ENCODE assay signal across 8 mouse cellular contexts in genomic region chr17:69075501-69076237, GRCm38 (mm10). TPM values are rescaled to one million over a fixed set of nuclear protein-coding genes. Genes with fewer than 3 reads are reported as not detected.
DNase-seq lines count a peak whose midpoint lies in the region; ATAC-seq and TF ChIP-seq lines count a peak whose summit lies in the region.

Gene Epb41l3 (plus strand): TSS chr17:69075683.

- no peak for TF ChIP-seq POLR2A in embryonic fibroblast, embryonic 13.5 days (IDR thresholded peaks at IDR 0.05; ENCODE audit: low read depth, low read length)
- TF ChIP-seq POLR2A in small intestine, adult 2 months (IDR thresholded peaks at IDR 0.05; ENCODE audit: low read depth, low read length): peak; percentile 94

- peak within 1 kb of the TSS; percentile 40 for H3K4me3 ChIP-seq in embryonic fibroblast, embryonic 13.5 days (ENCODE audit: insufficient read depth, low read length)
- H3K4me3 ChIP-seq in heart, embryonic 10.5 days: peak within 1 kb of the TSS; percentile 66
- H3K4me3 ChIP-seq in limb, embryonic 10.5 days: peak within 1 kb of the TSS; percentile 57
- H3K4me3 ChIP-seq in midbrain, embryonic 11.5 days (ENCODE audit: low read depth, low read length): peak within 1 kb of the TSS; percentile 46
- peak within 1 kb of the TSS; percentile 94 for H3K4me3 ChIP-seq in small intestine, adult 2 months (ENCODE audit: low read depth, low read length)

- peak; percentile 94 for ATAC-seq in midbrain, embryonic 11.5 days (ENCODE audit: low FRiP score)

- no peaks in the 10 kb centered on the region for H3K36me3 ChIP-seq in heart, embryonic 10.5 days
- H3K36me3 ChIP-seq in limb, embryonic 10.5 days: no peaks in the 10 kb centered on the region
- no peaks in the 10 kb centered on the region for H3K36me3 ChIP-seq in midbrain, embryonic 11.5 days (ENCODE audit: control insufficient read depth, insufficient read depth, low read length)
- no peaks in the 10 kb centered on the region; the same call in 1 of the 2 replicates for H3K36me3 ChIP-seq in small intestine, adult 2 months (ENCODE audit: control insufficient read depth, insufficient read depth, low read length)

- H3K27me3 ChIP-seq in heart, embryonic 10.5 days (ENCODE audit: insufficient read depth, poor library complexity, severe bottlenecking): peaks cover 62% of the 10 kb centered on the region
- H3K27me3 ChIP-seq in limb, embryonic 10.5 days (ENCODE audit: low read depth, poor library complexity, severe bottlenecking): peaks cover 61% of the 10 kb centered on the region
- H3K27me3 ChIP-seq in midbrain, embryonic 11.5 days (ENCODE audit: control insufficient read depth, insufficient read depth, low read length): peaks cover 29% of the 10 kb centered on the region
- no peaks in the 10 kb centered on the region for H3K27me3 ChIP-seq in small intestine, adult 2 months (ENCODE audit: control insufficient read depth, insufficient read depth, low read length)

- no peak for TF ChIP-seq CTCF in embryonic fibroblast, embryonic 13.5 days (IDR thresholded peaks at IDR 0.05; ENCODE audit: borderline replicate concordance, insufficient read depth, low read length)
- no peak for TF ChIP-seq CTCF in small intestine, adult 2 months (IDR thresholded peaks at IDR 0.05; ENCODE audit: extremely low read depth, insufficient read length, insufficient replicate concordance, low read depth, low read length)

- H3K27ac ChIP-seq in embryonic fibroblast, embryonic 13.5 days (ENCODE audit: insufficient read depth, low read length): no peak within 1 kb of the TSS
- peak within 1 kb of the TSS; percentile 50 for H3K27ac ChIP-seq in heart, embryonic 10.5 days
- H3K27ac ChIP-seq in limb, embryonic 10.5 days: no peak within 1 kb of the TSS
- no peak within 1 kb of the TSS for H3K27ac ChIP-seq in midbrain, embryonic 11.5 days (ENCODE audit: low read depth, low read length)
- peak within 1 kb of the TSS; percentile 95 for H3K27ac ChIP-seq in small intestine, adult 2 months (ENCODE audit: insufficient read depth, low read depth, low read length)

- H3K9me3 ChIP-seq in heart, embryonic 10.5 days: no peaks in the 10 kb centered on the region
- no peaks in the 10 kb centered on the region for H3K9me3 ChIP-seq in limb, embryonic 10.5 days (replicated peaks)
- H3K9me3 ChIP-seq in midbrain, embryonic 11.5 days (ENCODE audit: control insufficient read depth, low read length): no peaks in the 10 kb centered on the region

- WGBS in heart, embryonic 10.5 days: under 1% methylated on average over 47 of the region's 47 CpGs
- WGBS in limb, embryonic 10.5 days: under 1% methylated on average over 47 of the region's 47 CpGs
- under 1% methylated on average over 47 of the region's 47 CpGs for WGBS in midbrain, embryonic 11.5 days
- WGBS in small intestine, adult 2 months: under 1% methylated on average over 47 of the region's 47 CpGs

- H3K9ac ChIP-seq in midbrain, embryonic 11.5 days (ENCODE audit: low read length): peak within 1 kb of the TSS; percentile 37

- no peaks in the 10 kb centered on the region; the same call in 1 of the 2 replicates for H3K4me1 ChIP-seq in embryonic fibroblast, embryonic 13.5 days (ENCODE audit: control insufficient read depth, insufficient read depth, low read length)
- peaks cover 25% of the 10 kb centered on the region; the same call in 1 of the 2 replicates for H3K4me1 ChIP-seq in heart, embryonic 10.5 days
- peaks cover 23% of the 10 kb centered on the region for H3K4me1 ChIP-seq in limb, embryonic 10.5 days
- peaks cover 3% of the 10 kb centered on the region for H3K4me1 ChIP-seq in midbrain, embryonic 11.5 days (ENCODE audit: control insufficient read depth, insufficient read depth, low read length)
- peaks cover 12% of the 10 kb centered on the region; the same call in 1 of the 2 replicates for H3K4me1 ChIP-seq in small intestine, adult 2 months (ENCODE audit: control insufficient read depth, insufficient read depth, insufficient read length, low read length)

- DNase-seq in c-Kit-positive CD71-positive TER-119-positive erythroid progenitor cells, embryonic 14.5 days (ENCODE audit: low spot score): peak; percentile 1
- DNase-seq in heart, embryonic 10.5 days (ENCODE audit: low spot score): peak; percentile 91
- DNase-seq in kidney, adult 9 months: peak; percentile 89
- DNase-seq in limb, embryonic 10.5 days (ENCODE audit: low spot score): peak; percentile 84
- DNase-seq in midbrain, embryonic 11.5 days (ENCODE audit: low spot score, missing footprints): peak; percentile 95
- no peak for DNase-seq in spleen, postnatal 36 days (ENCODE audit: low spot score in 2 of 2)

- H3K4me2 ChIP-seq in midbrain, embryonic 11.5 days: peak within 1 kb of the TSS; percentile 94

RNA-seq across cellular contexts. Expression of gene Epb41l3, which starts in this region (rescaled TPM):
- 160 and 175 TPM in 2 replicates for polyA plus RNA-seq in embryonic fibroblast, embryonic 13.5 days (2011; ENCODE audit: insufficient read length, low read depth, missing spikeins)
- 108 and 132 TPM in 2 replicates for polyA plus RNA-seq in heart, embryonic 10.5 days (2016; fragmentation: Nextera tagmentation; extraction: Ambion mirVana)
- polyA plus RNA-seq in limb, embryonic 10.5 days (2016; fragmentation: Nextera tagmentation; extraction: Ambion mirVana): 39.9 and 58.5 TPM in 2 replicates
- polyA plus RNA-seq in midbrain, embryonic 11.5 days (2014; fragmentation: Nextera tagmentation; extraction: Ambion mirVana): 66.1 and 67.8 TPM in 2 replicates
- polyA plus RNA-seq in small intestine, adult 2 months (2012; rRNA removed): 38.1 and 176 TPM in 2 replicates

Comparison
In these comparisons a context has a peak if more than half of its experiments do, and no peak if none do; other contexts are left out.
1. DNase-seq: peak in c-Kit-positive CD71-positive TER-119-positive erythroid progenitor cells, embryonic 14.5 days (single experiment), heart, embryonic 10.5 days (single experiment), kidney, adult 9 months (single experiment), limb, embryonic 10.5 days (single experiment) and midbrain, embryonic 11.5 days (single experiment); none in spleen, postnatal 36 days (0 of 2).
2. H3K27ac ChIP-seq: peak in heart, embryonic 10.5 days (single experiment) and small intestine, adult 2 months (single experiment); none in embryonic fibroblast, embryonic 13.5 days (single experiment), limb, embryonic 10.5 days (single experiment) and midbrain, embryonic 11.5 days (single experiment).
3. H3K4me3 ChIP-seq: peak in every context shown above with its lines; median percentile 94 in small intestine, adult 2 months; 66 in heart, embryonic 10.5 days; 57 in limb, embryonic 10.5 days; 46 in midbrain, embryonic 11.5 days; 40 in embryonic fibroblast, embryonic 13.5 days.